10 mouse cellular contexts compared by ENCODE assay signal in genomic region chr5:91909010-91909620, GRCm38 (mm10). TPM values are rescaled to one million over a fixed set of nuclear protein-coding genes. Genes with fewer than 3 reads are reported as not detected.
DNase-seq lines count a peak whose midpoint lies in the region; ATAC-seq and TF ChIP-seq lines count a peak whose summit lies in the region.
"Had no signal": no experiment of that assay in that cellular context is flagged by ENCODE, and none has a peak within 500 bp of the region (broad histone marks: within the 10 kb centered on the region; RNA-seq: fewer than 3 reads in every experiment).

No protein-coding gene starts in this region.

- H3K36me3 ChIP-seq in heart, adult 2 months (ENCODE audit: control insufficient read depth, insufficient read depth, low read length), result no peaks in the 10 kb centered on the region
- H3K36me3 ChIP-seq in heart, embryonic 11.5 days (ENCODE audit: control insufficient read depth, insufficient read depth, low read length), result no peaks in the 10 kb centered on the region
- no peaks in the 10 kb centered on the region for H3K36me3 ChIP-seq in neural tube, embryonic 14.5 days (ENCODE audit: control insufficient read depth, insufficient read depth, low read length)
- no peaks in the 10 kb centered on the region for H3K36me3 ChIP-seq in stomach, postnatal 0 days (ENCODE audit: control insufficient read depth, insufficient read depth, low read length)
- H3K36me3 ChIP-seq: embryonic facial prominence, embryonic 15.5 days; limb, embryonic 15.5 days had no signal

- no peak for TF ChIP-seq POLR2A in heart, adult 2 months (IDR thresholded peaks at IDR 0.05; ENCODE audit: insufficient read depth, low read depth, low read length)

- H3K9ac ChIP-seq in heart, adult 2 months (ENCODE audit: low read depth, low read length), result no peak overlapping the region
- H3K9ac ChIP-seq in heart, embryonic 11.5 days (ENCODE audit: low read depth, low read length), result no peak overlapping the region
- no peak overlapping the region for H3K9ac ChIP-seq in neural tube, embryonic 14.5 days (replicated peaks; ENCODE audit: low read depth, low read length)
- no peak overlapping the region for H3K9ac ChIP-seq in stomach, postnatal 0 days (ENCODE audit: low read length)
- H3K9ac ChIP-seq: embryonic facial prominence, embryonic 15.5 days; limb, embryonic 15.5 days had no signal

- H3K27me3 ChIP-seq in heart, adult 2 months (ENCODE audit: control insufficient read depth, insufficient read depth, low read length), result no peaks in the 10 kb centered on the region
- no peaks in the 10 kb centered on the region for H3K27me3 ChIP-seq in heart, embryonic 11.5 days (ENCODE audit: control insufficient read depth, insufficient read depth, low read length)
- H3K27me3 ChIP-seq in neural tube, embryonic 14.5 days (ENCODE audit: control insufficient read depth, insufficient read depth, low read length), result no peaks in the 10 kb centered on the region
- H3K27me3 ChIP-seq in stomach, postnatal 0 days (ENCODE audit: control insufficient read depth, insufficient read depth, low read length), result no peaks in the 10 kb centered on the region
- H3K27me3 ChIP-seq: embryonic facial prominence, embryonic 15.5 days; limb, embryonic 15.5 days had no signal

- ATAC-seq in heart, embryonic 11.5 days (replicated peaks; ENCODE audit: insufficient number of reproducible peaks, low FRiP score, low TSS enrichment), result no peak
- ATAC-seq in neural tube, embryonic 14.5 days (ENCODE audit: low read depth), result peak; percentile 85
- ATAC-seq in stomach, postnatal 0 days (ENCODE audit: low FRiP score, low TSS enrichment), result no peak

- TF ChIP-seq CTCF in heart, adult 2 months (IDR thresholded peaks at IDR 0.05), result no peak
- TF ChIP-seq CTCF in stomach, postnatal 0 days (IDR thresholded peaks at IDR 0.05; ENCODE audit: low read depth), result no peak

- no peak overlapping the region for H3K4me2 ChIP-seq in heart, embryonic 11.5 days
- H3K4me2 ChIP-seq in neural tube, embryonic 14.5 days (ENCODE audit: low read depth, low read length), result no peak overlapping the region; the same call in 1 of the 2 replicates
- no peak overlapping the region for H3K4me2 ChIP-seq in stomach, postnatal 0 days (replicated peaks; ENCODE audit: low read depth)
- H3K4me2 ChIP-seq: embryonic facial prominence, embryonic 15.5 days; limb, embryonic 15.5 days had no signal

- H3K4me3 ChIP-seq in heart, adult 2 months, result no peak overlapping the region
- no peak overlapping the region for H3K4me3 ChIP-seq in heart, embryonic 11.5 days (ENCODE audit: low read depth, low read length)
- no peak overlapping the region for H3K4me3 ChIP-seq in neural tube, embryonic 14.5 days (ENCODE audit: low read depth, low read length)
- no peak overlapping the region for H3K4me3 ChIP-seq in stomach, postnatal 0 days (ENCODE audit: low read depth, low read length)
- H3K4me3 ChIP-seq: embryonic facial prominence, embryonic 15.5 days; limb, embryonic 15.5 days had no signal

- no peaks in the 10 kb centered on the region for H3K4me1 ChIP-seq in heart, adult 2 months (ENCODE audit: control insufficient read depth, insufficient read depth, low read length)
- H3K4me1 ChIP-seq in heart, embryonic 11.5 days (ENCODE audit: control insufficient read depth, insufficient read depth, low read length), result no peaks in the 10 kb centered on the region
- peaks cover 7% of the 10 kb centered on the region; the same call in 1 of the 2 replicates for H3K4me1 ChIP-seq in neural tube, embryonic 14.5 days (ENCODE audit: control insufficient read depth, insufficient read depth, low read length)
- no peaks in the 10 kb centered on the region for H3K4me1 ChIP-seq in stomach, postnatal 0 days (replicated peaks; ENCODE audit: control insufficient read depth, insufficient read depth)
- H3K4me1 ChIP-seq: embryonic facial prominence, embryonic 15.5 days; limb, embryonic 15.5 days had no signal

- intact Hi-C loops in heart, adult 2 months (cut with DNase I), result no loop called here

- TF ChIP-seq EP300 in heart, adult 2 months (IDR thresholded peaks at IDR 0.05; ENCODE audit: insufficient read depth, low read depth, low read length), result no peak
- TF ChIP-seq EP300 in stomach, postnatal 0 days (optimal IDR thresholded peaks at IDR 0.05), result no peak

- 53% methylated on average over 10 of the region's 10 CpGs for WGBS in heart, adult 2 months
- WGBS in heart, embryonic 11.5 days (ENCODE audit: insufficient replicate concordance), result 54% methylated on average over 10 of the region's 10 CpGs
- 11% methylated on average over 10 of the region's 10 CpGs for WGBS in neural tube, embryonic 14.5 days
- WGBS in stomach, postnatal 0 days, result 64% methylated on average over 10 of the region's 10 CpGs

- H3K9me3 ChIP-seq in heart, embryonic 11.5 days (replicated peaks; ENCODE audit: control insufficient read depth, low read length), result no peaks in the 10 kb centered on the region
- H3K9me3 ChIP-seq in neural tube, embryonic 14.5 days (ENCODE audit: control insufficient read depth, low read length), result no peaks in the 10 kb centered on the region
- no peaks in the 10 kb centered on the region for H3K9me3 ChIP-seq in stomach, postnatal 0 days (ENCODE audit: control insufficient read depth, low read length)
- H3K9me3 ChIP-seq: embryonic facial prominence, embryonic 15.5 days; limb, embryonic 15.5 days had no signal

- H3K79me2 ChIP-seq in heart, adult 2 months (replicated peaks; ENCODE audit: control insufficient read depth, insufficient read depth, low read length), result no peaks in the 10 kb centered on the region

- H3K27ac ChIP-seq in heart, adult 2 months, result no peak overlapping the region
- H3K27ac ChIP-seq in heart, embryonic 11.5 days (ENCODE audit: low read depth, low read length), result no peak overlapping the region
- peak overlapping the region; percentile 67; the same call in 1 of the 2 replicates for H3K27ac ChIP-seq in neural tube, embryonic 14.5 days (ENCODE audit: low read depth, low read length)
- H3K27ac ChIP-seq in stomach, postnatal 0 days (replicated peaks), result no peak overlapping the region
- H3K27ac ChIP-seq: embryonic facial prominence, embryonic 15.5 days; limb, embryonic 15.5 days had no signal

- DNase-seq in heart, adult 2 months, result peak; percentile 44 to 68
- DNase-seq in right cerebral cortex, postnatal 10 days (ENCODE audit: low spot score in 2 of 2), result peak; percentile 52 to 67
- DNase-seq in right cerebral cortex, postnatal 25 days, result no peak
- DNase-seq in gastrocnemius, postnatal 25 days, result peak; percentile 20
- DNase-seq in stomach, postnatal 0 days (ENCODE audit: low spot score), result no peak
- DNase-seq in ovary, postnatal 10 days (ENCODE audit: low spot score), result no peak

RNA-seq across cellular contexts. Expression of gene Rchy1, which starts 53.8 kb away (rescaled TPM):
- 10 to 100 TPM; 26.9 to 33.0 TPM for total RNA-seq in heart, adult 2 months (2021)
- 21.8 and 41.1 TPM in 2 replicates for polyA plus RNA-seq in heart, adult 2 months (2012; rRNA removed)
- polyA plus RNA-seq in heart, embryonic 11.5 days (2014; fragmentation: Nextera tagmentation; extraction: Ambion mirVana), result 42.7 and 45.4 TPM in 2 replicates
- total RNA-seq in gastrocnemius, postnatal 25 days (2021), result 10 to 100 TPM; 23.2 to 26.9 TPM
- polyA plus RNA-seq in neural tube, embryonic 14.5 days (2014; fragmentation: Nextera tagmentation; extraction: Ambion mirVana), result 74.5 and 78.0 TPM in 2 replicates
- polyA plus RNA-seq in stomach, postnatal 0 days (2015; fragmentation: Nextera tagmentation; extraction: Ambion mirVana), result 65.7 and 73.2 TPM in 2 replicates

Comparison
In these comparisons a context has a peak if more than half of its experiments do, and no peak if none do; other contexts are left out.
1. DNase-seq: peak in heart, adult 2 months (2 of 2), right cerebral cortex, postnatal 10 days (2 of 2) and gastrocnemius, postnatal 25 days (single experiment); none in right cerebral cortex, postnatal 25 days (single experiment), stomach, postnatal 0 days (single experiment) and ovary, postnatal 10 days (single experiment).